Mouse (Mus musculus) embryonic facial prominence, embryonic 13.5 days (tissue): ENCODE measurements at regions not wholly inside any gene's neighbourhood (a gene's known extent, or its start where the extent isn't known, plus 50 kb on each side); places are given as distances from the start of the nearest gene placed in this dataset.

Source experiments
- ATAC-seq: fragments of 200-750 bp; cut with Nextera tagmentation; 2 replicates; pipeline ENCODE4 v1.8.0; 2017; ENCODE audit warnings: low read depth; ENCODE audit not compliant: insufficient number of reproducible peaks, insufficient read depth, low FRiP score, low TSS enrichment
- H3K27ac ChIP-seq: fragments of 300-500 bp; sonication (generic); 2 replicates; pipeline ENCODE4 v1.5.1; 2015; ENCODE audit warnings: moderate library complexity, mild to moderate bottlenecking, inconsistent platforms
- H3K27me3 ChIP-seq: fragments of 300-500 bp; sonication (generic); 2 replicates; pipeline ENCODE4 v1.6.1; 2015; ENCODE audit warnings: mild to moderate bottlenecking, inconsistent platforms
- H3K36me3 ChIP-seq: fragments of 300-500 bp; sonication (generic); 2 replicates; pipeline ENCODE4 v1.6.1; 2015; ENCODE audit warnings: mild to moderate bottlenecking, inconsistent platforms
- H3K4me1 ChIP-seq: fragments of 300-500 bp; sonication (generic); 2 replicates; pipeline ENCODE4 v1.6.1; 2015; ENCODE audit warnings: inconsistent platforms
- H3K4me2 ChIP-seq: fragments of 300-500 bp; sonication (generic); 2 replicates; pipeline ENCODE4 v1.6.1; 2015; ENCODE audit warnings: moderate library complexity, mild to moderate bottlenecking, inconsistent platforms
- H3K4me3 ChIP-seq: fragments of 300-500 bp; sonication (generic); 2 replicates; pipeline ENCODE4 v1.5.1; 2015; ENCODE audit warnings: mild to moderate bottlenecking, inconsistent platforms
- H3K9ac ChIP-seq: fragments of 300-500 bp; sonication (generic); 2 replicates; pipeline ENCODE4 v1.6.1; 2015; ENCODE audit warnings: mild to moderate bottlenecking, inconsistent platforms
- H3K9me3 ChIP-seq: fragments of 300-500 bp; sonication (generic); 2 replicates; pipeline ENCODE4 v1.6.1; 2016; ENCODE audit warnings: inconsistent platforms
- WGBS: fragments of 180-500 bp; shearing (Covaris S2); methylation state at CpG from one replicate; pipeline ENCODE4 v1.1.7; 2015; ENCODE audit warnings: mixed read lengths; 5-methylcytosine and 5-hydroxymethylcytosine counted together

DNA sequence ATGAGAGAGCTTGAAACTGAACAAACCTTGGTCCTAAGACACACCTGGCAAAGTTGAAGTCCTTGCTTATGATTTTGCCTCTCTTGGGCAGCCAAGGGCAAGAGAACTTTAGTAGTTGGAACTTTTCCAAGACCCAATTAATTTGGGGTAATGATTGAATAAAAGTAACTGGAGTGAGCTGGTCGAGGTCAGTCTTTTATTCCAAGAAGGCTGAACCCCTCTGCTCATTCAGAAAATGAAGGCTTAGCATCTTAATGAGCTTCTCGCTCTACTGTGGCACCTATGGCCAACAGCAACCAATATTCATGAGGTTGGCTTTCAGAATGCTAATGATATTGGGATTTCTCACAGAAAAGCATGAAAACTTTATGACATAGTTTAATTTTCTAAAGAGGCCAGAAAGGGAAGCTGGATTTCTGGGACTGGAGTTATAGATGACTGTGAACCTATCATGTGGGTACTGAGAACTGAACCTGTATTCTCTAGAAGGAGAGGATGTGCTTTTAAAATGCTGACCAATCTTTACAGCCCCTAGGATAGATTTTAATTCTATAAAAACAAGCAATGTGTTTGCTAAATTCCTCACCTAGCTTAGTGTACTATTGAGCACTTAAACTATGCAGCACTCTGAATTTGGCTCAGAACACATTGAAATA lies 176.5 kb upstream of the Htr2a start:
- Histone ChIP-seq H3K27ac (no peak overlapping the region), H3K9ac (no peak overlapping the region), H3K4me2 (no peak overlapping the region), H3K4me3 (no peak overlapping the region), H3K9me3 (no peaks in the 10 kb centered on the region), H3K4me1 (no peaks in the 10 kb centered on the region), H3K27me3 (no peaks in the 10 kb centered on the region), H3K36me3 (no peaks in the 10 kb centered on the region)
- WGBS: 55% methylated on average over 2 of the region's 2 CpGs
- no peak for ATAC-seq

DNA sequence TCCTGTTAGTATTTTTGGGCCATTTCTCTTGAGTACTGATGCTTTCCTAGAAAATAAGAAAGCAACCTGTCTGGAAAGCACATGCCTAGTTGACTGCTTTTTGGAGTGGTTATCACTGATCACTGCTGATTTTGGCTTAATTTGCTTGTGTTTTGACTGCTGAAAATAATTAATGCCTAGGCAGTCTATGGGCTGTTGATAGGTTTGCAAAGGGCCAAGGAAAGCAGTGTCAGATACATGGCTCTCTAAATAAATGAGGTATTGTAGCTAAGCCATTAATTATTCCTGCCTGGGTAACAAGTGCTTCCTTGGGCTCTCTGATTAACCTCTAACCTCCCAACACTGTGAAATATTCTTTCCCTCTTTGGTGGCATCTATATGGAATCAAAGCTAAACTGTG lies 145.1 kb upstream of the Htr2a start:
- no peaks in the 10 kb centered on the region for H3K36me3 ChIP-seq
- H3K27ac ChIP-seq: no peak overlapping the region
- no peak overlapping the region for H3K4me2 ChIP-seq
- H3K4me1 ChIP-seq: no peaks in the 10 kb centered on the region
- ATAC-seq: no peak
- no peak overlapping the region for H3K9ac ChIP-seq
- H3K4me3 ChIP-seq: no peak overlapping the region
- no peaks in the 10 kb centered on the region for H3K9me3 ChIP-seq
- H3K27me3 ChIP-seq: no peaks in the 10 kb centered on the region

DNA sequence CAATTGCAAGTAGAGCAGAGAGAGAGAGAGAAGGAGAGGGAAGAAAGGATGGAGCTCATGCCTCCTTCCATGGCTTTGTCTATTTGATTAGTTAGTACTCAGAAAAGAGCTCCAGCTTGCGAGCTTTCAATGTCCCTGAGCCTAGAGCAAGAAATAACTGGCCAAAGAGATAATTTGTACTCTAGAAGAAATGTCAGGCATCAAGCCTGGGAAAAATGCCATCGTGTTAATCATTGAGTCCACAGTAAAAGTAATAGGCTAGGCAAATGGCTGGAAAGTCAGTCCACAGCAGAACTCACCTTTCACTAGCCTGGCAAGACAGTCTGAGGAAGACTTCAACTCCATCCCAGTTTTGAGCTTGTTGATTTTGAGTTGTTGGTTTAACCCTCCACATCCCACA lies 129.1 kb upstream of the Htr2a start:
- WGBS: 83% methylated on average over 2 of the region's 2 CpGs
- H3K4me2 ChIP-seq: no peak overlapping the region
- H3K4me1 ChIP-seq: no peaks in the 10 kb centered on the region
- H3K36me3 ChIP-seq: no peaks in the 10 kb centered on the region
- no peak overlapping the region for H3K4me3 ChIP-seq
- H3K27ac ChIP-seq: no peak overlapping the region
- H3K9me3 ChIP-seq: no peaks in the 10 kb centered on the region
- no peak for ATAC-seq
- H3K9ac ChIP-seq: no peak overlapping the region
- H3K27me3 ChIP-seq: no peaks in the 10 kb centered on the region

DNA sequence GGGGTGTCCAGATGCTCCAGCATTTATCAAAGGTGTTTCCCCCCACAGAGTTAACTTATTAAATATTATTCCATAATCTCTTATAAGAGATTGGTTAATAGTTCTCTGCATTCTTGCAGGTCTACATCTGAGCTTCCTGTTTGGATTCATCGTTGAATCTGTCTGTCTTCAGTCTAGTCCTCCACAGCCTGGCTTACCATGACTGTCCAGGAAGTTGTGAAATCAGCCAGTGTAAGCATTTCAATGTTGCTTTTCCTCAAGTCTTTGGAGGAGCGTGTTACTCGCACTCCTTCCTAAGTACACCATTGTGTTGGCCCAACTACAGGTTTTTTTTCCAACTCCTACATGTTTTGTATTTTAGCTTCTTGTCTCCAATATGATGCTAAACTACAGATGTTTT lies 124.2 kb upstream of the Htr2a start:
- no peak overlapping the region for H3K4me2 ChIP-seq
- H3K27ac ChIP-seq: no peak overlapping the region
- H3K4me1 ChIP-seq: no peaks in the 10 kb centered on the region
- H3K9me3 ChIP-seq: no peaks in the 10 kb centered on the region
- 84% methylated on average over 3 of the region's 3 CpGs for WGBS
- H3K36me3 ChIP-seq: no peaks in the 10 kb centered on the region
- no peak overlapping the region for H3K9ac ChIP-seq
- H3K4me3 ChIP-seq: no peak overlapping the region
- H3K27me3 ChIP-seq: no peaks in the 10 kb centered on the region
- ATAC-seq: no peak

DNA sequence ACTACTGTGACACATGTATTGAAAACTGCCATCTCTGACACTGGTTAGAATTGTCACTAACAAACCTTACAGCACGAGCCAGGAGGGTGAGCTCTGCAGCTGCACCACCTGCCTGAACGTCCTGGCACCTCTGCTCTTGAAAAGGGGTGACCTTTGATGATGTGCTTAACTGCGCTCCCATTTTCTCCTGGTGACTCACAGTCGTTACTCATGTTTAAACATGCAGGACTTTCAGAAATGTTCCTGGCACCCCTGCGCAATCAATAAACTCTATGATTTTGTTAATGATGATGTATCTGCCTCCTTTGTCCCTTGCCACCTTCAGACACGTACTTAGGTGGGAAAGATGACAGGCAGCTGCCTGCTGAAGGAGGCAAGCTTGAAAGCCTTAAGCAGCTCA lies 121.1 kb upstream of the Htr2a start:
- Histone ChIP-seq H3K4me2 (no peak overlapping the region), H3K4me1 (no peaks in the 10 kb centered on the region), H3K4me3 (no peak overlapping the region), H3K27ac (no peak overlapping the region), H3K9me3 (no peaks in the 10 kb centered on the region), H3K9ac (no peak overlapping the region), H3K27me3 (no peaks in the 10 kb centered on the region), H3K36me3 (no peaks in the 10 kb centered on the region)
- 71% methylated on average over 6 of the region's 6 CpGs for WGBS
- no peak for ATAC-seq

DNA sequence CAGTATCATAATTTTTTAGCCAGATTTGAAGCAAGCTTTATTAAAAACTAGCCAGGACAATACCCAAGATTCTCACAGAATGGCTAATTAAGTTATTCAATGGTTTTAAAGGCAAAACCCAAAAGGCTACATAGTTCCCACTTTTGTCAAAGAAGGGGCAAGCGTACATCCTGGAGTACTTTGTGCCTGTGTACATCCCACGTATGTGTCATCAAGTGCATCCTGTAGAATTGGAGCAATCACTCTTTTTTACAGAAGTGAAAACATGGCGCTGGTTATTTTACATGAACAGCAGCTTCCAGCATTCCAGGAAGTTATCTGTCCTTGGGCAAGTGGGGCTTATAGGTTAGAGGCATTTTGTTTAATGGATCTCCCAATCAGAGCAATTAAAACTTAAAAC lies 119.0 kb upstream of the Htr2a start:
- Histone ChIP-seq H3K36me3 (no peaks in the 10 kb centered on the region), H3K9ac (no peak overlapping the region), H3K4me2 (no peak overlapping the region), H3K27ac (no peak overlapping the region), H3K27me3 (no peaks in the 10 kb centered on the region), H3K4me1 (no peaks in the 10 kb centered on the region), H3K4me3 (no peak overlapping the region), H3K9me3 (no peaks in the 10 kb centered on the region)
- 87% methylated on average over 3 of the region's 3 CpGs for WGBS
- no peak for ATAC-seq

DNA sequence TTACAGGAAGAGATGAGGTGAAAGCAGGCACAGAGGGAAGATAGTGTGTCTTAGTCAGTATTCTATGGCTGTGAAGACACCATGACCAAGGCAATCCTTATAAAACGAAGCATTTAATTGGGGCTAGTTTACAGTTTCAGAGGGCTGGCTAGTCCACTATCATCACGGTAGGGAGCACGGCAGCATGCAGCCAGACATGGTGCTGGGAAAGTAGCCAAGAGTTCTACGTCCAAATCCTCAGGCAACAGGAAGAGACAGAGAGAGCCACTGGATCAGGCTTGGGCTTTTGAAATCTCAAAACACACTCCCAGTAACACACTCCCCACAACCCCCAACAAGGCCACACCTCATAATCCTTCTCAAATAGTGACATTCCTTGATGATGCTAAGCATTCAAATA lies 113.4 kb upstream of the Htr2a start:
- WGBS: 72% methylated on average over 4 of the region's 4 CpGs
- H3K9ac ChIP-seq: no peak overlapping the region
- no peak for ATAC-seq

DNA sequence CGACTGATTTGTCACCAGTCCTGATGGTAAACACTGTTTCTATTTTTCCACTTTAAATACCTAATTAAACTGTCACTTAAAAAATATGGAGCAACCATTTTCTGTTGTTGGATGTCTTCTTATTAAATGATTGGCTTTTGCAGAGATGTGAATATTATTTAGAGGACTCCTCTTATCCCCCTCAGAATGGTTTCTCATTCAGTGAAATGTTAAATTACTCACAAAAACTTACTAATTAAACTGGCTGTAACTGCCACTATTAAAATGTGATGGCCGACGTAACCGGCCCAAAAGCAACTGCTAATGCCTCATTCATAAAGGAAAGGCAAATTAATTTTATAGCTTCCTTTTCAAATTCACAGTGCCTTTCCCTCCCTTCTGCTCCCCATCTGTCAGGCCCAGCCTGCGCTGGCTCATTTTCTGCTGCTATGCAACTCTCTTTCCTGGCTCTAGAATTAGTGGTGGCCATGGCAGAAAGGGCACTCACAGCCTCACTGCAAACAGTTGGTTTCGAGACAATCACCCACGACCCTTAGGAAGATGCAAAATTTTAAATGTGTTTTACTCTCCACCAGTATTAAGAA lies 111.2 kb upstream of the Htr2a start:
- H3K36me3 ChIP-seq: no peaks in the 10 kb centered on the region
- no peaks in the 10 kb centered on the region for H3K9me3 ChIP-seq
- H3K27me3 ChIP-seq: no peaks in the 10 kb centered on the region
- no peak overlapping the region for H3K4me2 ChIP-seq
- H3K27ac ChIP-seq: no peak overlapping the region
- H3K4me3 ChIP-seq: no peak overlapping the region
- no peak for ATAC-seq
- H3K4me1 ChIP-seq: no peaks in the 10 kb centered on the region
- no peak overlapping the region for H3K9ac ChIP-seq
- 86% methylated on average over 7 of the region's 7 CpGs for WGBS

More for the DNA sequence above, 113.4 kb upstream of the Htr2a start:
- Histone ChIP-seq H3K4me2 (no peak overlapping the region), H3K4me1 (no peaks in the 10 kb centered on the region), H3K27me3 (no peaks in the 10 kb centered on the region), H3K9me3 (no peaks in the 10 kb centered on the region), H3K36me3 (no peaks in the 10 kb centered on the region), H3K4me3 (no peak overlapping the region), H3K27ac (no peak overlapping the region)

DNA sequence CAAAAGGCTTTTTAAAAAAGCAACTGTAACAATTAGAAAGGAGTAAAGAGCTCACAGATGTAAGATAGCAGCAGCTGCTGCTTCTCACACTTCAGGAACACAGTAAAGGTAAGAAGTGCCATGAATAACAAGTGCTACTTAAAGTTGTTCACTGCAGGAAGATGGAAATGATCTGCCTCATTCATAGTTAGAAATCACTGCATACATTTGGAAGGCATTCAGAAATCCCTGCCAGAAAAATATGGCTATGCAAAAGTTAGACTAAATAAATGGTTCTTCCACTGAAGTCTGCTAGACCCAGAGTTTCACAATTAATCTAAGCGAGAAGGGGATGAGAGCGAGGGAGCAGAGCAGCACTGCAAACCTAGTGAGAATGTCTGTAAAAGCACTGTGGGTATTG lies 102.5 kb upstream of the Htr2a start:
- H3K27ac ChIP-seq: no peak overlapping the region
- WGBS: 93% methylated on average over 2 of the region's 2 CpGs
- H3K4me3 ChIP-seq: no peak overlapping the region
- ATAC-seq: no peak
- H3K27me3 ChIP-seq: no peaks in the 10 kb centered on the region
- no peak overlapping the region for H3K9ac ChIP-seq
- H3K4me1 ChIP-seq: no peaks in the 10 kb centered on the region
- no peaks in the 10 kb centered on the region for H3K9me3 ChIP-seq
- H3K36me3 ChIP-seq: no peaks in the 10 kb centered on the region
- H3K4me2 ChIP-seq: no peak overlapping the region

DNA sequence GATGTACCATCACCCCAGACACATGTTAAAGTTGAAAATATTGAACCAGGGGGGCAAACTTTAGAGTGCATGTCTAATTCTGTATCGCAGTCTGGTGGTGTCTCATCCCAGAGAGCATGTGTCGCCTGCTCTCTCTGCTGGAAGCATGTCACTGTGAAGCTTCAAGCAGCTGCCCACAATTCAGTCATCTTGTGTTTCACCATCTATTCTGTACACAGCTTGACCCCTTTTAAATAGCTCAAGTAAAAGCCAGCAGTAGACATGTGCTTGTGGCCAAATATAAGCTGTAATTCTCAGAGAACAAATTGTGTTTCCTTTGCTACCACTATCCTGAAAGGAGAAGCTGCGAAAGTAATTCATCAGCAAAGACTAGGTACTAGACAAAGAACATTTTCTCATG lies 96.6 kb upstream of the Htr2a start:
- Histone ChIP-seq H3K36me3 (no peaks in the 10 kb centered on the region), H3K4me1 (no peaks in the 10 kb centered on the region), H3K9me3 (no peaks in the 10 kb centered on the region), H3K4me3 (no peak overlapping the region), H3K27ac (no peak overlapping the region), H3K9ac (no peak overlapping the region), H3K27me3 (no peaks in the 10 kb centered on the region), H3K4me2 (no peak overlapping the region)
- ATAC-seq: no peak
- 90% methylated on average over 3 of the region's 3 CpGs for WGBS

DNA sequence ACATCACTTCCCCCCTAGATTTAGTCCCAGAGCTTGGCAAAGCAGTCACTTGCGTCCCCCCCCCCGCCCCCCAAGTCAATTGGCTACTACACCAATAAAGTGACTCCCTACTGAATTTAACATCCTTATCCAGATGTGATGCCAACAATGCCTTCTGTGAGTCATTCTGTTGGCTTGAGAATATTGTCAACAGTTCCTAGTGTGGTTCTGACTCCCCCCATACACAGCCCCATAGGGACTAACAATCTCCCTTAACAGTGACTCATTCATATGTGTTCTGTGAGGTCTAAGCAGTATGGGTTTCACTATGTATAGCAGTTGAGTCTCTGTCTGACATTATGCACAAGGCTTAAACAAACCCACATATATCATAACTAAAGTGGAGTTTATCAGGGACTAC lies 89.5 kb upstream of the Htr2a start:
- Histone ChIP-seq H3K36me3 (no peaks in the 10 kb centered on the region), H3K4me2 (no peak overlapping the region), H3K4me1 (no peaks in the 10 kb centered on the region), H3K9ac (no peak overlapping the region), H3K27me3 (no peaks in the 10 kb centered on the region), H3K9me3 (no peaks in the 10 kb centered on the region), H3K4me3 (no peak overlapping the region), H3K27ac (no peak overlapping the region)
- WGBS: 90% methylated on average over 2 of the region's 2 CpGs
- ATAC-seq: no peak

DNA sequence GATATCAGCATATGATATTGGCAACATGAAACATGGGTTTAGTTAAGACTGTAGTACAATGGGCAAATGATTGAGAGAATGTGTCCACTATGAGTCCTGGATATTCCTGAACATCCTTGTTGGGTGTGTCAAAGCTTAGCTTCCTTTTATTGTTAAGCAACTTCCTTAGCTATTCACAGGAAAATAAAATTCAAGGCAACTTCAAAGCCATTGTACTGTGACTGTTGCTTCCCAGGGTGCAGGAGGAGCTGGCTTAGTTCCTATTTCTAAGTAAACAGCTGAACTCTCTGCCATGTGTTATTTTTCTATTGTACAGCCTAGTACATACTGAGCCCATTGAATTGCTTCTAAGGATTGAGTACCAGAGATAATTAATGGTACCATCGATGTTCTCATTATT lies 87.0 kb upstream of the Htr2a start:
- ATAC-seq: no peak
- Histone ChIP-seq H3K9ac (no peak overlapping the region), H3K4me2 (no peak overlapping the region), H3K27ac (no peak overlapping the region), H3K4me3 (no peak overlapping the region), H3K4me1 (no peaks in the 10 kb centered on the region), H3K36me3 (no peaks in the 10 kb centered on the region), H3K27me3 (no peaks in the 10 kb centered on the region), H3K9me3 (no peaks in the 10 kb centered on the region)
- WGBS: 77% methylated on average over 1 of the region's 1 CpGs
